Mouse (Mus musculus): ENCODE data around the gene Nr1d2. TPM values are rescaled to one million over a fixed set of nuclear protein-coding genes. Genes with fewer than 3 reads are reported as not detected.

Gene Nr1d2
- total and polyA plus RNA-seq, 3 experiments, result 4.5 to 8.4 (median 6.8) TPM

GRCm38 (mm10) chr14:18285476-18285875, 46.5 kb upstream of the Nr1d2 start (continued):
- TF ChIP-seq ETS1 (conservative IDR thresholded peaks at IDR 0.05; ENCODE audit: low read depth, low read length), result peak; percentile 34
- TF ChIP-seq JUN (IDR thresholded peaks at IDR 0.05; ENCODE audit: insufficient read depth, low read depth, low read length), result peak; percentile 21; the same call in 1 of the 2 replicates
- TF ChIP-seq NELFE (IDR thresholded peaks at IDR 0.05; ENCODE audit: low read depth, low read length), result no peak

DNA sequence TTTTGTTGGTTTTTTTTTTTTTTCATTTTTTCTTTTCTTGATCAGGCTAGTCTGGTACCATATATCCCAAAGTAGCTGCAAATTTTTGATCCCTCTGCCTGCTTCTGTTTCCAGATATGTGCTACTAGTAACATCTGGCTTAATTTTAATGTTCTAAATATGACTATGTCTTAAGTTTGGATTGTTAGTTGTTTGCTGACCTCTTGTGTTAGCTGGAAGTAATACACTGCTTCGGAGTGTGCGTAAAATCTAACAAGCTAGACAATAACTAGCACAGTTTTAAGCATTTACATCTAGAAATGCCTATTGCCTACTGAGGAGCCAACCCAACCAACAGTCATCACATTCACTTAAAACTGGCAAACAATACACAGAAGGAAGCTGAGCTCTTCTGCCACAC, 45.7 kb upstream of the Nr1d2 start:
- in situ Hi-C loops (cut with MboI; ENCODE audit: low pct_ligation_motif_present, low pct_unique_long_range_greater_than_20kb, low sequenced_read_pairs), result no loop called here
- DNase-seq (ENCODE audit: extremely low read depth), result no peak
- no peaks in the 10 kb centered on the region for H3K27me3 ChIP-seq (replicated peaks)
- 0 out of 2 replicates have a peak overlapping the region, but pooled peaks have one; percentile 10 for H3K4me2 ChIP-seq (ENCODE audit: insufficient read depth, low read depth, poor library complexity, severe bottlenecking)
- peaks cover 18 to 52% of the 10 kb centered on the region in 2 experiments for H3K4me1 ChIP-seq (ENCODE audit: control insufficient read depth in 1 of 2, insufficient read depth in 2 of 2)
- no peak overlapping the region for H3K9ac ChIP-seq (ENCODE audit: insufficient read depth, low read depth)
- no peaks in the 10 kb centered on the region for H3K9me3 ChIP-seq (replicated peaks; ENCODE audit: low read length)
- H3K36me3 ChIP-seq (replicated peaks in 1 of 2; ENCODE audit: control insufficient read depth in 1 of 2, insufficient read depth in 1 of 2, low read length in 1 of 2), result peaks cover 10 to 43% of the 10 kb centered on the region in 2 experiments
- TF ChIP-seq NELFE (IDR thresholded peaks at IDR 0.05; ENCODE audit: low read depth, low read length) (no peak), ZMIZ1 (IDR thresholded peaks at IDR 0.05; ENCODE audit: low read depth, low read length) (no peak), ZNF384 (IDR thresholded peaks at IDR 0.05; ENCODE audit: low read depth, low read length) (peak; percentile 73), IRF4 (IDR thresholded peaks at IDR 0.05; ENCODE audit: low read depth, low read length) (peak; percentile 63; the same call in 1 of the 2 replicates), RAD21 (IDR thresholded peaks at IDR 0.05; ENCODE audit: low read depth, low read length) (peak; percentile 88), CHD2 (IDR thresholded peaks at IDR 0.05; ENCODE audit: low read length) (no peak), SMC3 (IDR thresholded peaks at IDR 0.05; ENCODE audit: low read depth, low read length) (peak; percentile 62), CTCF (conservative IDR thresholded peaks at IDR 0.05 in 1 of 2, IDR thresholded peaks at IDR 0.05 in 1 of 2; ENCODE audit: low read depth in 2 of 2, low read length in 2 of 2) (peak; percentile 35 to 79; a peak in 3 of 4 replicates)
- H3K27ac ChIP-seq (ENCODE audit: insufficient read depth, low read depth), result peak overlapping the region; percentile 28
- dilution Hi-C loops (cut with MboI; ENCODE audit: extremely low pct_ligation_motif_present, extremely low pct_unique_long_range_greater_than_20kb, low sequenced_read_pairs), result no loop called here
- no peak overlapping the region for H3K4me3 ChIP-seq (replicated peaks in 1 of 3; ENCODE audit: low read depth in 2 of 3, low read length in 2 of 3, poor library complexity in 1 of 3)
- H3K79me2 ChIP-seq (replicated peaks; ENCODE audit: control insufficient read depth, extremely low read depth, insufficient read depth, poor library complexity, severe bottlenecking), result peaks cover 2% of the 10 kb centered on the region; the same call in 1 of the 2 replicates

DNA sequence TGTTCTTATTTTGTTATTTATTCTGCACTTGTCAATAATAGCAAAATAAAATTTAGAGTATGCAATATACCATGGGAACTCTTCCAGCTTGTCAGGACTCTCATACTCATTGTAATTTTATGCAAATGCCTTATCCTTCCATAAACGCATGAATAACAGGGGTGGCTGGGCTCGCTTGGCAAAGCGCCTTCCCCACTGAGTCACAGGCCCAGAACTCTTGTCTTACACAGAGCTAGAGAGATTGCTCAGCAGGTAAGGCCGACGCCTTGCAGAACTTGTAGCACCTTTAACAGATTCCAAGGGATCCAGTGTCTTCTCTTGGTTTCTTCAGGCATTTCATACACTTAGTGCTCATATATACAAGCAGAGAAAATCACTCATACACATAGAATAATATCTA, 41.4 kb upstream of the Nr1d2 start:
- H3K4me2 ChIP-seq (ENCODE audit: insufficient read depth, low read depth, poor library complexity, severe bottlenecking), result no peak overlapping the region
- in situ Hi-C loops (cut with MboI; ENCODE audit: low pct_ligation_motif_present, low pct_unique_long_range_greater_than_20kb, low sequenced_read_pairs), result no loop called here
- no peak overlapping the region for H3K9ac ChIP-seq (ENCODE audit: insufficient read depth, low read depth)
- no peak overlapping the region for H3K27ac ChIP-seq (ENCODE audit: insufficient read depth, low read depth)
- DNase-seq (ENCODE audit: extremely low read depth), result no peak
- TF ChIP-seq TCF12 (IDR thresholded peaks at IDR 0.05; ENCODE audit: low read depth, low read length), result no peak
- TF ChIP-seq NELFE (IDR thresholded peaks at IDR 0.05; ENCODE audit: low read depth, low read length), result no peak
- peaks cover 3 to 13% of the 10 kb centered on the region in 2 experiments for H3K4me1 ChIP-seq (ENCODE audit: control insufficient read depth in 1 of 2, insufficient read depth in 2 of 2)
- dilution Hi-C loops (cut with MboI; ENCODE audit: extremely low pct_ligation_motif_present, extremely low pct_unique_long_range_greater_than_20kb, low sequenced_read_pairs), result no loop called here
- peaks cover 33 to 77% of the 10 kb centered on the region in 2 experiments for H3K36me3 ChIP-seq (replicated peaks in 1 of 2; ENCODE audit: control insufficient read depth in 1 of 2, insufficient read depth in 1 of 2, low read length in 1 of 2)
- H3K9me3 ChIP-seq (replicated peaks; ENCODE audit: low read length), result no peaks in the 10 kb centered on the region
- no peaks in the 10 kb centered on the region; the same call in 1 of the 2 replicates for H3K79me2 ChIP-seq (replicated peaks; ENCODE audit: control insufficient read depth, extremely low read depth, insufficient read depth, poor library complexity, severe bottlenecking)
- H3K4me3 ChIP-seq (replicated peaks in 1 of 3; ENCODE audit: low read depth in 2 of 3, low read length in 2 of 3, poor library complexity in 1 of 3), result no peak overlapping the region
- no peaks in the 10 kb centered on the region for H3K27me3 ChIP-seq (replicated peaks)

Data from CH12.LX (cell line).